Mouse (Mus musculus): ENCODE results near the gene Fam208b. TPM values are rescaled to one million over a fixed set of nuclear protein-coding genes. Genes with fewer than 3 reads are reported as not detected.

Gene Fam208b
- polyA plus RNA-seq, 1 experiment from 2014 or later, result 30.3 TPM

GRCm38 (mm10) chr13:3544925-3545324 is 66.0 kb downstream of the Fam208b start:
- 89% methylated on average over 5 of the region's 5 CpGs for WGBS

GRCm38 (mm10) chr13:3544077-3544874 is 66.6 kb downstream of the Fam208b start:
- H3K27ac ChIP-seq (ENCODE audit: low read depth, low read length), result no peak overlapping the region
- no peaks in the 10 kb centered on the region for H3K9me3 ChIP-seq (ENCODE audit: control insufficient read depth, low read length)
- no peak overlapping the region for H3K4me3 ChIP-seq (ENCODE audit: low read depth, low read length)
- DNase-seq (ENCODE audit: low spot score) (no peak), ATAC-seq (replicated peaks; ENCODE audit: low FRiP score) (no peak)
- H3K4me2 ChIP-seq (ENCODE audit: low read depth, low read length, severe bottlenecking), result no peak overlapping the region
- no peaks in the 10 kb centered on the region; the same call in 1 of the 2 replicates for H3K36me3 ChIP-seq (ENCODE audit: control insufficient read depth, insufficient read depth, low read length)
- no peaks in the 10 kb centered on the region for H3K27me3 ChIP-seq (ENCODE audit: control insufficient read depth, insufficient read depth, low read length)
- WGBS, result 95% methylated on average over 4 of the region's 4 CpGs
- H3K4me1 ChIP-seq (replicated peaks; ENCODE audit: control insufficient read depth, insufficient read depth, low read length), result peaks cover 12% of the 10 kb centered on the region
- H3K9ac ChIP-seq (ENCODE audit: low read length), result no peak overlapping the region

More at GRCm38 (mm10) chr13:3544925-3545324, 66.0 kb downstream of the Fam208b start:
- DNase-seq (ENCODE audit: low spot score) (no peak), ATAC-seq (replicated peaks; ENCODE audit: low FRiP score) (no peak)
- no peak overlapping the region for H3K4me2 ChIP-seq (ENCODE audit: low read depth, low read length, severe bottlenecking)
- no peak overlapping the region for H3K27ac ChIP-seq (ENCODE audit: low read depth, low read length)
- no peak overlapping the region for H3K4me3 ChIP-seq (ENCODE audit: low read depth, low read length)
- no peaks in the 10 kb centered on the region; the same call in 1 of the 2 replicates for H3K36me3 ChIP-seq (ENCODE audit: control insufficient read depth, insufficient read depth, low read length)
- no peaks in the 10 kb centered on the region for H3K9me3 ChIP-seq (ENCODE audit: control insufficient read depth, low read length)
- H3K27me3 ChIP-seq (ENCODE audit: control insufficient read depth, insufficient read depth, low read length), result no peaks in the 10 kb centered on the region
- H3K4me1 ChIP-seq (replicated peaks; ENCODE audit: control insufficient read depth, insufficient read depth, low read length), result peaks cover 9% of the 10 kb centered on the region
- H3K9ac ChIP-seq (ENCODE audit: low read length), result no peak overlapping the region

GRCm38 (mm10) chr13:3541159-3541782 is 69.6 kb downstream of the Fam208b start:
- Histone ChIP-seq H3K27me3 (ENCODE audit: control insufficient read depth, insufficient read depth, low read length) (no peaks in the 10 kb centered on the region), H3K4me2 (ENCODE audit: low read depth, low read length, severe bottlenecking) (peak overlapping the region; percentile 21; the same call in 1 of the 2 replicates), H3K4me1 (replicated peaks; ENCODE audit: control insufficient read depth, insufficient read depth, low read length) (peaks cover 16% of the 10 kb centered on the region), H3K9ac (ENCODE audit: low read length) (no peak overlapping the region), H3K9me3 (ENCODE audit: control insufficient read depth, low read length) (no peaks in the 10 kb centered on the region; the same call in 1 of the 2 replicates), H3K36me3 (ENCODE audit: control insufficient read depth, insufficient read depth, low read length) (no peaks in the 10 kb centered on the region), H3K27ac (ENCODE audit: low read depth, low read length) (0 out of 2 replicates have a peak overlapping the region, but pooled peaks have one; percentile 7), H3K4me3 (ENCODE audit: low read depth, low read length) (no peak overlapping the region)
- no peak for ATAC-seq (replicated peaks; ENCODE audit: low FRiP score)
- WGBS, result 71% methylated on average over 2 of the region's 2 CpGs
- DNase-seq (ENCODE audit: low spot score), result no peak

DNA sequence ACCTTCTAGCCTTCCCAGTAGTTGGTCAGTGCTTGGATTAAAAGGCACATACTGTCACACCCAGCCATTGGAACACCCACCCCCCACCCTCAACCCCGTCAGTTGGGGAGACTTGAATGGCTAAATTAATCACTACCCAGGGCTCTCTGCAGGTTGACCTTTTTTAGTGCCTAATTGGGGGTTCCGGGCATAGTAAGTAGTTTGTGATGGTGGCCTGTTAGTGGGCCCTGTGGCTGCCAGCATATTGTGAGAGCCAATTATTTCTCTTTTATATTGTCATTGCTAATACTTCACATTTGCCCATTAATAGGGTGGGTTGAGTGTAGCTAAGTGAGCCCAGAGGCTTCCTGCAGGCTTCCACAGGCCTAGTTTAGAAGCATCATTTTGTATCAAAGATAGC is 70.7 kb downstream of the Fam208b start:
- no peak overlapping the region for H3K27ac ChIP-seq (ENCODE audit: low read depth, low read length)
- peak overlapping the region; percentile 91; the same call in 1 of the 2 replicates for H3K4me3 ChIP-seq (ENCODE audit: low read depth, low read length)
- no peak overlapping the region for H3K9ac ChIP-seq (ENCODE audit: low read length)
- 25% methylated on average over 2 of the region's 2 CpGs for WGBS
- ATAC-seq (replicated peaks; ENCODE audit: low FRiP score) (0 out of 2 replicates have a peak, but pooled peaks have one; percentile 2), DNase-seq (ENCODE audit: low spot score) (peak; percentile 54)
- H3K36me3 ChIP-seq (ENCODE audit: control insufficient read depth, insufficient read depth, low read length), result no peaks in the 10 kb centered on the region
- H3K4me1 ChIP-seq (replicated peaks; ENCODE audit: control insufficient read depth, insufficient read depth, low read length), result peaks cover 16% of the 10 kb centered on the region
- no peaks in the 10 kb centered on the region; the same call in 1 of the 2 replicates for H3K9me3 ChIP-seq (ENCODE audit: control insufficient read depth, low read length)
- no peaks in the 10 kb centered on the region for H3K27me3 ChIP-seq (ENCODE audit: control insufficient read depth, insufficient read depth, low read length)
- peak overlapping the region; percentile 59 for H3K4me2 ChIP-seq (ENCODE audit: low read depth, low read length, severe bottlenecking)

GRCm38 (mm10) chr13:3538969-3539562 is 71.8 kb downstream of the Fam208b start:
- ATAC-seq (replicated peaks; ENCODE audit: low FRiP score), result no peak
- WGBS, result 3% methylated on average over 15 of the region's 15 CpGs
- DNase-seq (ENCODE audit: low spot score), result peak; percentile 50

DNA sequence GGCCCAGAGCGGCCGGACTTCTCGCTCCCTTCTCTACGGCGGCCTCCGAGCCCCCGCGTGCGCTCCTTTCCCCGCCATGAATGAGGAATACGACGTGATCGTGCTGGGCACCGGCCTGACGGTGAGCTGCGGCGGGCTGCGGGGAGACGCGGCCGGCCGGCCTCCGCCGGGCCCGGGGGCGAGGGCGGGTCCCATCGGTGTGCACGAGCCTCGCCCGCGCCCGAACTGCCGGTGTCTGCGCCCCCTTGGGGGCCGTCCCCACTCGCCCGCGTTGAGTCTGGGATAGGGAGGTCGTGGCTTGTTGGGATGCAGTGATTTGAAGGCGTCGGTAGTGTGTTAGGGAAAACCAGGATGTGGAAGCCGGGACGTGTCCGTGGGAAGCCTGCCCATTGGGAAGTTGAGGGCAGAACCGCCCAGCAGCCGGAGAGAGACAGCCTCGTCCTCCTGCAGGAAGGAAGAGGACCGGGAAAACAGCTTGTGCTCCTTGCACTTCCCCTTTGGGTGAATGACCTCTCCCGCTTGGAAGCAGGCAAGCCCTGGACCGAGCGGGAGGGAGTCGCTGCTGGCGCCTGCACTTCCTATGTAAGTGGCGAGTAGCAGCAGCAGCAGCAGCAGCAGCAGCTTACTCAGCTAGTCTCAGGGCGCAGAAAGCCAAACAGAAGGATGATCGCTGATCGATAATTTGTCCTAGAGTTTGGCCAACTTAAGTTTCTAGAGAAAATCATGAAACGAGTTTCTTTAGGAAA is 72.5 kb downstream of the Fam208b start:
- peak; percentile 64 for ATAC-seq (replicated peaks; ENCODE audit: low FRiP score)

More at GRCm38 (mm10) chr13:3538969-3539562, 71.8 kb downstream of the Fam208b start:
- Histone ChIP-seq H3K4me1 (replicated peaks; ENCODE audit: control insufficient read depth, insufficient read depth, low read length) (peaks cover 16% of the 10 kb centered on the region), H3K27me3 (ENCODE audit: control insufficient read depth, insufficient read depth, low read length) (no peaks in the 10 kb centered on the region), H3K27ac (ENCODE audit: low read depth, low read length) (no peak overlapping the region; the same call in 1 of the 2 replicates), H3K9ac (ENCODE audit: low read length) (peak overlapping the region; percentile 96), H3K36me3 (ENCODE audit: control insufficient read depth, insufficient read depth, low read length) (no peaks in the 10 kb centered on the region), H3K4me3 (ENCODE audit: low read depth, low read length) (peak overlapping the region; percentile 91), H3K4me2 (ENCODE audit: low read depth, low read length, severe bottlenecking) (peak overlapping the region; percentile 59), H3K9me3 (ENCODE audit: control insufficient read depth, low read length) (no peaks in the 10 kb centered on the region; the same call in 1 of the 2 replicates)

DNA sequence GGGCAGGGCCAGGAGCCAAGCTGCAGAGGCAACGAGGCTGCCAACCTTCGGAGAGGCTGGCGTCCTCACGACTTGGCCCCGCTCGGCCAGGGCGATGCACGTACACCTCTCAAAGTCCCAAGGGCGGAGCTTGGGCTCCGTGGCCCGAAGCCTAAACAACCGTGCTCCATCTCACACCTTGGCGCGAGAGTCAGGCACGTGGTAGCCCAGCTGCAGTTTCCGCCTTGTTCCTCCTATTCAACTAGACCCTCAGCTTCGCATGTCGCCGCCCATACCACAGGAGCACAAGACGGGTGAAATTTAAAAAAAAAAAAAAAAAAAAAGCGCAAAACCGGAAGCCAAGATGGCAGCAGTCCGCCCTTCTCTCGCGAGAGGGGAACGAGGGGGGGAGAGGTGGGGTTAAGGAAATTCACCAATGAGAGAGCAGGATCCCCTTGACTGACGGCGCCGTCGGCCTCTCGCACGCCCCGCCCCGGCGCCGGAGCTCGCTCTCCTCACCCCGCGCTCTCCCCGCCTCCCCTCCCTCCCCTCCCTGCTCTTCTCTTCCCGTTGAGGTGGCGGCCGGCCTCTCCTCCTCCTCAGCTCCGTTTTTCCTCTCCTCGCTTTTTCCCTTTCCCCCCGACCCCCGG is 73.2 kb downstream of the Fam208b start, which contains the start of gene Gdi2:
Gdi2 (plus strand) TSS at position 470 of the 629 bp plus-strand sequence.
- peak within 1 kb of the TSS; percentile 96 for H3K9ac ChIP-seq (ENCODE audit: low read length)
- H3K4me2 ChIP-seq (ENCODE audit: low read depth, low read length, severe bottlenecking), result peak within 1 kb of the TSS; percentile 82
- peak; percentile 96 for ATAC-seq (replicated peaks; ENCODE audit: low FRiP score)
- peak; percentile 98 for DNase-seq (ENCODE audit: low spot score)
- peak within 1 kb of the TSS; percentile 99 for H3K27ac ChIP-seq (ENCODE audit: low read depth, low read length)
- no peaks in the 10 kb centered on the region; the same call in 1 of the 2 replicates for H3K9me3 ChIP-seq (ENCODE audit: control insufficient read depth, low read length)
- H3K4me3 ChIP-seq (ENCODE audit: low read depth, low read length), result peak within 1 kb of the TSS; percentile 91
- H3K27me3 ChIP-seq (ENCODE audit: control insufficient read depth, insufficient read depth, low read length), result no peaks in the 10 kb centered on the region
- under 1% methylated on average over 30 of the region's 47 CpGs for WGBS
- no peaks in the 10 kb centered on the region for H3K36me3 ChIP-seq (ENCODE audit: control insufficient read depth, insufficient read depth, low read length)
- H3K4me1 ChIP-seq (replicated peaks; ENCODE audit: control insufficient read depth, insufficient read depth, low read length), result peaks cover 16% of the 10 kb centered on the region

More for the DNA sequence above, 72.5 kb downstream of the Fam208b start:
- Histone ChIP-seq H3K9ac (ENCODE audit: low read length) (peak overlapping the region; percentile 96), H3K4me2 (ENCODE audit: low read depth, low read length, severe bottlenecking) (peak overlapping the region; percentile 59), H3K27ac (ENCODE audit: low read depth, low read length) (peak overlapping the region; percentile 91), H3K9me3 (ENCODE audit: control insufficient read depth, low read length) (no peaks in the 10 kb centered on the region; the same call in 1 of the 2 replicates), H3K27me3 (ENCODE audit: control insufficient read depth, insufficient read depth, low read length) (no peaks in the 10 kb centered on the region), H3K36me3 (ENCODE audit: control insufficient read depth, insufficient read depth, low read length) (no peaks in the 10 kb centered on the region), H3K4me3 (ENCODE audit: low read depth, low read length) (peak overlapping the region; percentile 91), H3K4me1 (replicated peaks; ENCODE audit: control insufficient read depth, insufficient read depth, low read length) (peaks cover 16% of the 10 kb centered on the region)
- WGBS, result under 1% methylated on average over 59 of the region's 59 CpGs
- DNase-seq (ENCODE audit: low spot score), result peak; percentile 79
